Mouse (Mus musculus) testis, adult 2 months (tissue): ENCODE results near the gene Ugt1a2.

Experiments
- CTCF ChIP-seq: fragments of 200-500 bp; IDR thresholded peaks from 2 replicates; pipeline ENCODE4 v1.5.1; 2012; ENCODE audit warnings: low read depth, mild to moderate bottlenecking, inconsistent platforms, low read length, moderate library complexity; ENCODE audit not compliant: control insufficient read depth, insufficient read depth, insufficient replicate concordance
- POLR2A ChIP-seq: fragments of 200-500 bp; IDR thresholded peaks from 2 replicates; pipeline ENCODE4 v1.6.1; 2012; ENCODE audit warnings: low read depth, mild to moderate bottlenecking, inconsistent platforms, low read length, moderate library complexity; ENCODE audit not compliant: control insufficient read depth

DNA sequence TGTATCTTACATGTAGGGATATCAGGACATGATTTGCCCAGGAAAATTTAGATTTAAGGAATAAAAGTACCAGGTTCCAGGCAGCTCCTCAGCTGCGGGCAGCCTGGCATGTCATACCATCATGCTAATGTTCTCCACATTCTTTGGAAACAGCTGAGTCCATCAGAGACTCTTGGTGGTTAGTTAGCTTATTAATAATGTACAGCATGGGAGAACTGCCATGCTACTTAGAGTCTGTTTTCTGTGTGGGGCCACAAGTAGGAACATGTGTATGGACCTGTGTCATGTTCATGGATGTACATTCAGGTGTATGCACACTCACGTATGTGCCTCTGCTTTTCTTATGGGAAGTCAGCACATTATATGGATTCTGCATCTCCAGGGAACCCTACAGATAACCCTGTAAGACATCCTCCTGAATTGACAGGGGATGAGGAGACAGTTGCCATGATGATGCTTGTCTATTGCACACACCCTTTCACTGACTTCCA is 14.1 kb downstream of the Ugt1a2 start:
- TF ChIP-seq POLR2A, result no peak
- TF ChIP-seq CTCF, result no peak
